Mouse (Mus musculus): ENCODE data around the gene Coro7.

The Coro7 gene

DNA sequence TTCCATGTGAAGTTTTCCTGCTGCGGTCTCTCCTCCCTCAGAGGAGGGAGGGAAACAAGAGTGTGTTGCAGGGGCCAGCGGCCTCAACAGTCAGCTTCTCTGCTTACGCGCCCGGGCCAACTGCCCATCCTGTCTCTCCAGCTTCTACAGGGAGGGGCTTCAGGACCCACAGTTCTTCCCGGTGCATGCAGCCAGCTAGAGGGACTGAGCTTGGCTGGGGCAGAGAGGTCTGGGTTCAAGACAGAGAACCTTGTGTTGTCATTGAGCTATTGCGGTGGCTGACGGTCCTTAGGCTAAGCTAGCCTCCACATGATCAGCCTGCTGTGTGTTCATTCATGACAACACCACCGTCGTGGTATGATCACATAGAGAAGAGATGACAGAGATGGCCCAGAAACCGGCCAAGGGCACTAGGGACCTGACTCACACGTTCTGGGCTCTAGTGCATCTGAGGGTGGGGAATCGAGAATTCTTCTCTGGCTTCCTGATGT lies 31.9 kb downstream of the Coro7 start:
- DNase-seq: no peak

DNA sequence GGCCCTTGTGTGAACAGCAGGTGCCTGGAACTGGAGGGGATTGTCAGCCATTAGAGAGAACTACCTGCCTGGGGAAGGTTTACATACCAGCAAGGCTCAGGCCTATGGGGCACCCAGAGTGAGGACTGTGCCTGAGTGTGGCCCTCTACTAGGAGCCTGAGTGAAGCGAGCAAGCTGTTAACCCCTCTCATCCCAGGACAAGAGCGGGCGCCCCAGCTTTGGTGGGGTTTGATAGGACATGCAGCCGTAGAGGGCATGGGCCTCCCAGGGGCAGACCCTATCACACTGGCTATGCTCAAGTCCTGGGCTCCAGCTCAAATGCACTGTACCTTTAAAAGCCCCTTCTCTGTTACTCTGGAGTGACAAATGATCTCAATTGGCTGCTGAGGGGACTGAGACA lies 32.7 kb downstream of the Coro7 start:
- DNase-seq: no peak

DNA sequence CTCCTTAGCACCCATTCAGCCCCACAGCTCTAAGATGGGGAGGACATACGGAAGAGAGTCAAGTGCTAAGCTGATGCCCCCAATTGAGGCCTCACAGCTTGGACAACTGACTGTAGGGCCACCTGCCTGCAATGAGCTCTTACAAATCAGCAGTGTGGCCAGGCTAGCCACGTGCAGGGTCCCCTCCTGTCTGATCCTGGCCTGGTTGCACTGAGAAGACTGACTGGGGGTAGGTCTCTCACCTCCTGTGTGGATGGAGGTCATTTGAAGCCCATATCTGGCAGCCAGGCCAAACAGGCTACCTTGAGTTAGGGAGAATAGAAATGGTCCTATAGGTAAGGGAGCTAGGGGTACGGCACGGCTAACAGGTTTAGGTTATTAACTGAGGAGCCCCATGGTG lies 33.7 kb downstream of the Coro7 start:
- no peak for DNase-seq

DNA sequence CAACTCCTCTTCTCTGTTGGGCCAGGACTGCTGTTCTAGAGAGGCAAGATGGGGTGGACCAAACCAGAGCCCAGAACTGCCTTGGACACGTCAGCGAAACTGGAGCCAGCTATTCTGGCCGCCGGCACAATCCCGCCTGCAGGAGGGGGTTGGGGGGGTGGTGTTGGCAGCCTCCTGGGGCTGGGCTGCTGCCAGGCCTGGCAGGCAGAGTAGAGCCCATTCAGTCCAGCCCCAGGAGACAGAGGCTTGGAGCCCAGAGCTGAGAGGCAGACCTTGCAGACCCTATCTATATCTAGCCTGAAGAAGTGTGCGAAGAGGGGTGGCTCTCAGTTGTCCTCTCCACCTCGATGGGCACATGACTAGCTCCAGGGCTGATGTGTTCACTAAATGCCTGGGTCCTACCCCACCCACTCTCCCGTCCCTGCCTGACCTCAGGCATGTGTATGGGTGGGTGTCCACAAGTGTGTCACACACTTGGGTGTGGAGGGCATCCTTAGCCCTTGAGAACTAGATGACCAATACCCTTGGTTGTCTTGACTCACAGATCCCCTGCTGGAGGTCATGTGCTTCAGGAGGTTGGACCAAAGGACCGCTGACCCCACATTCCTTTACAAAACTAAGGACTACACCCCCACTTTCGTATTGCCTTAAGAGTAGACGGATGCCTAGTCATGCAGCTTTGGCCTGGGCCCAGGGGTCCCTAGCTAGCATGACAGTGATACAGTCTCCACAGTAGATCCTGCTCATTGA lies 35.7 kb downstream of the Coro7 start:
- DNase-seq: peak; percentile 88 to 90

DNA sequence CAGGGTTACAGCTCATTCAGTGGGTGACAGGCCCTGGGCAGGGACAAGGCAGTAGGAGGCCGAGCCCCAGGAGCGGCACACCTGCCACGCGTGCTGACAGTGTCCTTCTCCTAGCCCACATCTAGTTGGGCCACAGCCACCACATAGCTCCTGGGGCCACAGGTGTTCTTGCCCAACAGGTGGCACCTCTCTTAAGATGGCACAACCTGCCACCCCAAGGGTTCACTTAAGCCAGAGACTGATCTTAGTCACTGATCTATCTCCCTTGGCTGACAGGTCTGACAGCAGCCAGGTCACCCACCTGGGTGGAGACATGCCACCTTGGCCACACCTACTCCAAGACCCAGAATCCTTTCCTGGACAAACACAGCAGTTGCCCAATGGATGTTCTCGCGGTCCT lies 36.6 kb downstream of the Coro7 start:
- no peak for DNase-seq

DNA sequence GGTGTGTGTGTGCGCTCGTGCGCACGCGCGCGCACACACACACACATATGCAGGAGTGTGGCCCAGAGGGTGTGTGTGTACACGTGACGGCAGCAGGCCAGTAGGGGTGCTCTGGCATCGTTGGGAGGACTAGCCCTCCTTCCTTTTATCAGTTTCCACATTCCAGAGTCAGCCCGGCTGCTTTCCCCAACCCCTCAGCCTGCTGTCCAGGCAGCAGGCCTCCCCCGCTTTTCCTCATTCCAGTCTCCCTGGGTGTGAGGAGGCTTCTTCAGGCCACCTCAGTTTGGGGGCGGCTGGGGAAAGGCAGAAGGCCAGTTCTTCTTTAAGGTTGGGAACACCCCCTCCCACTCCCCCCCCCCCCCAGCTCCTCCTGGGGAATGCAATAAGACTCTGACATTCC lies 37.4 kb downstream of the Coro7 start:
- DNase-seq: peak; percentile 58 to 69

DNA sequence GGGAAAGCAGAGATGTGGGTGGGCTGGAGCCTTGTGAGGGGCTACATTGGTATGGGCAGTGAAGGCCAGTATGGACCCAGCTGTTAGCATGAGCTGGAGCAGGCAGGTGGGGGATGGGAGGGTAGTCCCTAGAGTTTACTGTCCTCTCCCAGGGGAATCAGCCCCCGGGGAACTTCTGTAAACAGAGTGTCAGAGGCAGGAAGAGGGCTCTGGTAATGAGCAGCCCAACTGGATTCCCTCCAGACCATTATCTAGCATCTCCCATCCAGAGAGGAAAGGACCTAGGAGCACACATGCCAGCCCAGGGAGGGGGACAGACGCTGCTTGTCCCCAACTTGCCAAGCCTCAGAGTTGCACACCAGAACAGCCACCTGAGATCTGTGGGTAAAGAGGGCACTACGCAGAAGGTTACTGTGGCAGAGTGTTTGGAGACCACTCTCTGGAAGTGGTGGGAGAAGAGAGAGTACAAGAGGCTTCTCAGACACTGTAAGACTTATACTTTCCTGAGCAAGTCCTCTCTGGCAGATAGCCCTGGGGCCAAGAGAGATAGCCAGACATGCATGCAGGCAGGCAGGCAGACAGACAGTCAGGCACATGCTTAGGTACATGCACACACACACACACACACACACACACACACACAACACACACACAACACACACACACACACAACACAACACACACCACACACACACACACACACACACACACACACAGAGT lies 38.3 kb downstream of the Coro7 start:
- DNase-seq: peak; percentile 32 to 46

DNA sequence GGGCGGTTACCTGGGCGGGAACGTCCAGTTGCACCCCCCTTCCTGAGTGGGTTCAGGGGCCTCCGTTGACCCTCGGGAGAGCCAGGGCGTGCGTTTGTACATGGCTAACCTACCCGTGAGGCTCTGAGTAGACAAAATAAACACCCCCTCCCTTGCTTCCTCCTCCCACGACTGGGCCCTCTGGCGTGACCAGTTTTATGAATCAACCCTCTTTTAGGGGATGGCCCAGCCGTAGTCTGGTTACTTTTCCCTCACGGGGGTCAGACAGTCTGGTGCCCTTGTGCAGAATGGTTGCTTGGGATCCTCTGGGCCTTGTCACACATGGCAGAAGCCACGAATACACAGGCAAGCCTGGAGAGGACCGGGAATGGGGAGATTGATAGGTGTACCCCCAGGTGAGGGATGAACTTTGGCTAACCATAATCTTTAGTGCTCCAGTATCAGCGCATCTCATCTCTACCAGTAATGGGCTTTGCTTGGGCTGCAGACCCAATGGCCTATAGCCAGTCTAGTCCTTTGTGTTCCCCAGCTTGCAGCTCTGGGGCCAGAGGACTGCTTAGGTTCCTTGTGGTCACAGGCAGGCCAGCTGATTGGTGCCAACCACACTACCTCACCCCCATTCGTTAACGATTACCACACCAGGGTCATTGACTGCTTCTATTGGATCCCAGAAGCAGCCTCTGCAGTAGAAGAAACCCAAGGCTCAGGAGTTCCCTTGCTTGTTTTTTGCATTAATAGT lies 39.1 kb downstream of the Coro7 start:
- DNase-seq: peak; percentile 88 to 92

DNA sequence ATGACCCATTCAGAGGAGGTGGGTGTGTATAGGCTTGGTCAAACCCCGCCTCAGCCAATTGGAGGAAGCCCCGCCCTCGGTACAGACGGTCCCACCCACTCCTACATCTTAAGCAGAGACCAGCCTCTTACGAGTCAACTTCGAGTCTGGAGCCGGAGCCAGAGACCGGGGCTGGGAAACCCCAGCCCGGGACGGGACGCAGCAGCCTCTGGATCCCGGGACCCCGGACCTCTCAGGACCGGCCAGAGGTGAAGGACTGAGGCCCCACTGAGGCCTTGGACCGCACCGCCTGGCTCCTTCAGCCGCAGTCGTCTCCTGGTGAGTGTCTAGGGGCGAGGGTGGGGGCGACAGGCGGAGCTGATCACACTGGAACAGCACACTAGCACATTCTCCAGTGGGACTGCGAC lies 39.7 kb downstream of the Coro7 start, which contains the start of the genes Vasn and Dnaja3:
Vasn (plus strand) TSS at position 111 of the 407 bp plus-strand sequence.
Dnaja3 (plus strand) TSS at position 159 of the 407 bp plus-strand sequence.
- peak; percentile 94 for DNase-seq

DNA sequence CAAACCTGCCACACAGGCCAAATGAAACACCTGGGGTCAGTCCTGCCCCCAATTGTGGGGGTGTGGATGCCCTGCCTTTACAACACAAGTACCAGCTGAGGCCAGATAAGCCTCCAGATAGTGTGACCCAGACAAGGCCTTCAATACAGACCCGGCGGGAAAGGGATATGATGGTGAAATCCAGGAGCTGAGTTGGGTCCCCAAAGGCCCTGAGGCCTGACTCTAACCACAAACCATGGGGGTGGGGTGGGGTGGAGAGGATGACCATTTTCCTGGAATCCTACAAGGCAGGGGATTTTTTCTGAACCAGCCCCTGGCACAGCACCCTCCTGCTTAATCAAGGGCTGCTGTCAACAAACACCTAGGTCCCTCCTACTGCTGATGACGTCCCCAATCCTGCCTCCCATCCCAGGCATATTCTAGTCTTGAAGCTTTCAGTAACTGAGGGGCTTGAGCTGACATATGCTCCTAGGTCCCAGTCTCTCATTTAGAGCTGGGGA lies 40.6 kb downstream of the Coro7 start:
- no peak for DNase-seq

DNA sequence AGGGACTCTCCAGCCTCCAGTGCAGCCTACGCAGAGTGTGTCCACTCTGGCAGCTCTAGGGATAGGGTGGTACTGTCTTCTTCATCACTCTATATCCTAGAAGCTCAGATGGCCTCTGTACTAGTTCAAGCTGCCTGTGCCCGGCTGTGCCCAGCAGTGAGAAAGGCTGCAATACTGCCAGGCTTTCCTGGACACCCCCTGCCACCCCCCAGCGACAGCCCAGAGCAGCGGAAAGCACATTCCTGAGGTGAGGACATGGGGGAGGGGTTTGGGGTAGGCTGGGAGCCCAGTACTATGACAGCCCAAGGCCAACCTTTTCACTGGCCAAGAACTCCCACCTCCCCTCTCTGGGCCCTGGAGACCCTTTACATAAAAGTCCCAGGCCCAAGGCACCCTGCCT lies 43.8 kb downstream of the Coro7 start:
- DNase-seq: no peak

DNA sequence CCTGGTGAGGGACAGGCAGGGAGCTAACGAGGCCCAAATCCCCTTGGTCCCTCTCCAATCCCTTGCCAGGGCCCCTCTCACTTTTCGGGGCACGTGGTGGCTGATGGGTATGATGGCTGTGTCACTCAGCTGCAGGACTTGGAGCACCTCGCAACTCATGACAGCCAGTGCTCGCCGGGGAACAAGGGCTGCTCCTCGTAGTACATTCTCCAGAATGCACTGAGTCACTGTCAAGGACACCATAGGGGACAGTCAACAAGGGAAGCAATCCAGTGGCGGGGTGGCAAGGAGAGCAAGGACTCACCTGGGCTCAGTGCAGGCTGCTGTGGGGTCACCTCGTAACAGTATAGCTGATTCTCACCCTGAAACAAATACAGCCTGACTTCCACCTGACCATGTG lies 44.9 kb downstream of the Coro7 start:
- DNase-seq: no peak

DNA sequence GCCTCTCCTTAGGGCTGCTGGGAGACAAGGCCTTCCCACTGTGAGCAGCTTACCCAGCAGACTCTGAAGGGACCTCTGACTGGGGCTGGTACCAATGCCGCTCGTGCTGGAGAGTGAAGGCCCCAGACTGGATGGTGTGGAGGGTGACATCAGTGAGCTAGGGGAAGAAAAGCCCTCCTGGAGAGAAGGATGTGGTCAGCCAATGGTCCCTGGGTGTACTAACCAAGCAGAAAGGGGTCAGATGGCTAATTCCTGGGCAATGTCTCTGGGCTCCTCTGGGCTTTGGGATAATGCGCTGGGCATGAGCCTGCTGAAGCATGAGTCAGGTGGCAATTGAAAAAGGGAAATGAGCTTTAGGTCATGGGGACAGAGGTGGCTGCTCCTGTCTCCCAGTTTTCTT lies 45.9 kb downstream of the Coro7 start:
- no peak for DNase-seq

DNA sequence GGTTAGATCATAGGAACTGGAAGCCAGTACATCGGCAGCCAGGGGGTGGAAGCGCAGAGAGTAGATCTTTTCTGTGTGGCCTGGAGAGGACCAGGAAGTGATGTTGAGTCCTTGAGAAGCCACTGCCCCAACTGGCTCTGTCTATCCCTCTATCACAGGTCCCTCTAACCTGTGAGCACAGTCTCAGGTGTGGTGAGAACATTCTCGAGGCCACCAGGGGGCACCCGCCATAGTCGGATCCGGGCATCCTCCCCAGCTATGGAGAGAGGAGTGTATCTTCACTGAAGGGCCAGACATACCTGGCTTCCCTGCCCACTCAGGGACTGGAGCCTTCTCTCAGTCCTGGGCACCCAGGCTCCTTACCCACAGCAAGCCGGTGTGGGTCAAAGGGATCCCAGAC lies 47.5 kb downstream of the Coro7 start:
- peak in 1 of 2 experiments; percentile 71 for DNase-seq

DNA sequence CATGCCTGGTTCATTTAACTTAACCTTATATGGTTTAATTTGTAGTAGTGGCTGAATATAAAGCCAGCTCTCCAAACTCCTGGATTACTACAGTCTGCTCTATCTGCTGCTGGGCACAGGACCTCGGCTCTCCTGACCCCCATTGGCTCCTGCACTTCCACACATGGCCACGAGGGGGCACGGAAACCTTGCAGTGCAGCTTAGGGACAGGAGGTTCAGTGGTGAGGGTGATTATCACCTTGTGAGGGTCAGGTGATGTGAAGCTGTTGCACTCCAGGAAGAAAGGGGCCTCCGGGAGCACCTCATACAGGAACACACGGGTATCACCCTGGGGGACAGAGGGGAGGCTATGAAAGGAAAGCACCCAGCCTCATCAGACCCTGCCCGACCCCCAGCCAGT lies 49.6 kb downstream of the Coro7 start:
- peak; percentile 80 to 89 for DNase-seq

DNA sequence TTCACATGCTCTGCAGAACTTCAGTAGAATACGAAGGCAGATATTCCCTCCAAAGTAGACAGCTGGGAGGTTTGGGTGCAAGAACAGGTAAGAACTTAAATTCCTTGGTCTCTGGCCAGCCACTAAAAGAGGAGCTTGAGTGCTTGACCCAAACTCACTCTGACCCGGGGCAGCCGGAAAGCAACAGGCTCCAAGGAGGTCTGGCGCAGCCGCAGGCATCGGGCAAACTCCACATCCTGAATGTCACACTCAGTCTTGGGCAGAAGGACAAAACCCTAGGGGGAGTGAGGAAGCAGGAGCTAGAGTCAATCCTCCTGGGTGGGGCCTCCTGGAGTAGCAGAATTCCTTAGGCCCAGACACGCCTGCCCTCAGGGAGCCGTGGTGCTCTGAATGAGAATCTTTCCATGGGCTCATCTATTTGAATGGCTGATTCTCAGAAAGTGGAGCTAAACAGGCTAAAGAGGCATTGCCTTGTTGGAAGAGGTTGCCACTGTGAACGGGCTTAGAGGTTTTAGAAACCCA lies 50.6 kb downstream of the Coro7 start:
- peak; percentile 63 for DNase-seq

DNA sequence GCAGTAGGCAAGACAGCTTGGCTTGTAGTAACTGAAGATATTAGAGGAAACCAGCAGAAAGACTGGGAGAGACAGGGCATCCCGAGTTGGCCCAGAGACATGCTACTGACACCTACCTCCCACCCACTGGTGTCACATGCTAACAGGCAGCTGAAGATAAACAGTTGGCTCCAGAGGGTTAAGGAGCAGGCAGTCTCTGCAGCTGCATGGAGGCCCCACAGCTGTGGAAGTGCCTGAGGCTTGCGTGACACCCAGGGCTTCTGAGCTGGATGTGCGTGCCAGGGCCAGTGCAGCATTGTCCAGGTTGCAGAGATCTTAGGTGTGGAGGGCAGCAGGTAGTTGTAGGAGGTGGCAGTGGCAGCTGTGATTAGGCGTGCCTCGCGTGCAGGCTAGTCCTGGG lies 52.5 kb downstream of the Coro7 start:
- no peak for DNase-seq

DNA sequence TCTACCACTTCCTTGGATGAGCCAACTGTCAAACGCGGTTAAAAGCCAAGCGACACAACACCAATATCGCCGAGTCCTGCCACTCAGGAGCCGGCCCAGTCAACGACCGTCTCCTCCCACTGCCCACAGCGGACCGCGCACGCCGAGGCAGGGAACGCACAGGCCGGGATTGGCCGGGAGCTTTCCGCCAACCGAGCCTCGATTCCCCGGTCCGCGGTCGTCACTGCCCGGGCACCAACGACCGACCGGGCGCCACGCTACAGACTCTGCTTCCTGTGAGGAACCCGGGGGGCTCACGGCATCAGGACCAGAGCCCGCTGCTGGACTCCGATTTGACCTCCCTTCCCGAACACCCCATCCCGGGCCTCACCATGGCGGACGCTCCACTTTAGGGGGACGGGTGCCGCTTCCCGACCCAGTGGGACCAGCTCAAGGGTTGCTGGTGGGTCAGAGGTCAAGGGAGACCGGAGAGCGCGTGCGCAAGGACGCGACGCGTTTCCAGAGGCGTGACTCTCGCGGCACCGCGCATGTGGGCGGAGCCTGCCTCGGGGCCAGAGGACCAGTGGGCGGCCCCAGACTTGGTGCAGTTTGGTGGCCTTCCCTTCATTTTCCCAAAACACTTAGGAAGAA lies 55.0 kb downstream of the Coro7 start, which contains the start of gene Pam16:
Pam16 (minus strand) TSS at position 508 of the 630 bp plus-strand sequence.
- peak; percentile 91 to 93 for DNase-seq

DNA sequence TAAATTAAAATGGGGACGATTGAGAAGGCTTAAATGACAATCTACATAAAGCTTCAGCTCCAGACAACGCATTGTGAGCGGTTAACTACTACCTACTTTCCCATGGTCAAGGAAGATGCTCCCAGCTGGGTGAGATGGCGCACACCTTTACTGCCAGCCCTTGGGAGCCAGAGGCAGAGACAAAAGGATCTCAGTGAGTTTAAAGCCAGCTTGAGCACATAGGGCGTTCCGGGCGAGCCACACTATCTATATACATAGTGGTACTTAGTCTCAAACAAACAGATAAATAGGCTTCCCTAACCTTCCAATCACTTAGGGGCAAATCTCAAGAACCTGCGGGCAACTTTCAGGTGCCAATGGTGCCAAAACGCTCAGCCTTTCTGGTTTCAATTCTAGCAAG lies 55.5 kb downstream of the Coro7 start:
- DNase-seq: peak in 1 of 2 experiments; percentile 13

DNA sequence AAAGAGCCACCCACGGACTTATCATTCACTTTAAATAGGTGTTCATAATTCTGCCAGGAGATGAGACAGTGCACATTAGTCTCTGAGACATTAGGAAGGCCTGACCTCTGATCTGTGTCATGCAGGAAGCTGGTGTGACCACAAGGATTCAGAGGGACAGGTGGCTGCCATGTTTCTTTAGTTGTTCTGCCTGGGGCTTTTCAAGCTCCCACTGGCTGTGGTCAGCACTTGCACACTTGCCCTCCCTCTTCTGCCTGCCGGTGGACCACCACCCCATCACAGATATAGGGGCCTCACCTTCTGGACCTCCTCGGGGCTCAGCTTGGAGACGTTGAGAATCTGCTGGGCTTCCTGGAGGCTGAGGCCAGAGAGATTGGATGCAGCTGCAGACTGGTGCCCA lies 62.7 kb downstream of the Coro7 start:
- peak in 1 of 2 experiments; percentile 15 for DNase-seq

DNA sequence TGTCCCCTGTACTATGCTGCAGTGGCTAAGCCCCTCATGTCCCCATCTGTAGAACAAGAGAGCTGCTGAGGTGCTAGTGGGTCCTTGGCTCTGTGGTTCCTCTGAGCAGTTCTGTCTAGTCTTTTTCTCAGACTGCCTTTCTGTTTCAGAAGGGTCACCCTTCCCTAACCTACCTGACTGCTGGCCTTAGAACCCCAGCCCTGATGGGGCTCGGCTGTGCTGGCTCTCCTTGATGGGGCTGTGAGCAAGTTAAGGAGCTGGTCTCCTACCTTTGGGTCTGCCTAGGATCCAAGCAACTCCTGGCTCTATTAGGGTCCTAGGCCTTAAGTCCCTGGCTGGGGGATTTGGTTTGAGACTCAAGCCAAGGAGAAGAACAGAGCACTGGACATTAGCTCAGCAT lies 64.3 kb downstream of the Coro7 start:
- DNase-seq: no peak

DNA sequence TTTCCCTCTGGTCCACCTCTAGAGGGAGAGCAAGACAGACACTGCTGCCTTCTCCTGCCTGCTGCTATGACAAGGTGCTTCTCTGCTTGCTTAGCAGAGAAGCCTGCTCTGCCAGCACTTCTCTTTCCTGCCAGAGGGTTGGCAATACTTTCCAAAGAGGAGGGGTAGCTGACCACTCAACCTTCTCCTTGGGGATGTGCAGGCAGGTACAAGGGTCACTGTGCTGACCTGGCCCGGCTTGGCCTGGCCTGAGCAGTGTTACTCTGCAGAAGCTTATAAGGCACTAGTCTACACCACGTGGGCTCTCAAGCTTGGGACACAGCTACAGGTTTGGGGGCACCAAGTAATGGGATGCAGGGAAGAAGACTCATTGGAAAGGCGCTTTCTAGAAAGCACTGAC lies 64.9 kb downstream of the Coro7 start:
- DNase-seq: peak; percentile 85 to 92

All from kidney, adult 8-10 months (tissue).